Mouse (Mus musculus) adrenal gland, postnatal 36 days (tissue): ENCODE measurements around the gene Grb14. TPM values are rescaled to one million over a fixed set of nuclear protein-coding genes. Genes with fewer than 3 reads are reported as not detected.
A peak's percentile ranks its signal among the peaks of the same experiment; 100 is the strongest.

Experiments
- DNase-seq, 2 experiments: peaks; one replicate each; pipeline ENCODE4 v3.0.0; 2021; ENCODE audit warnings: mixed read lengths in 1 of 2
- long read RNA-seq, 2 experiments: library from polyadenylated mRNA; stranded (forward); transcript quantifications; one replicate each; pipeline ENCODE4 v2.0.0; 2021; ENCODE audit warnings: borderline sequencing depth in 2 of 2
- total RNA-seq, 2 experiments: library from RNA; stranded (reverse); gene quantifications; 2 replicates each; pipeline ENCODE4 v1.2.3; 2021

Grb14 gene
- 10 to 100 TPM; 19.6 to 41.5 TPM for total RNA-seq
- long read RNA-seq, experiment 1, transcript Grb14-201 (14 exons, 1,986 nt): major isoform, 18 of 30 reads
- long read RNA-seq, experiment 1, partial matches to known transcripts: 4 of 30 reads
- long read RNA-seq, experiment 1, other reads (novel, unspliced or antisense): 8 of 30 reads
- long read RNA-seq, experiment 2, transcript Grb14-201 (14 exons, 1,986 nt): major isoform, 13 of 21 reads
- long read RNA-seq, experiment 2, partial matches to known transcripts: 2 of 21 reads
- long read RNA-seq, experiment 2, other reads (novel, unspliced or antisense): 6 of 21 reads

DNA sequence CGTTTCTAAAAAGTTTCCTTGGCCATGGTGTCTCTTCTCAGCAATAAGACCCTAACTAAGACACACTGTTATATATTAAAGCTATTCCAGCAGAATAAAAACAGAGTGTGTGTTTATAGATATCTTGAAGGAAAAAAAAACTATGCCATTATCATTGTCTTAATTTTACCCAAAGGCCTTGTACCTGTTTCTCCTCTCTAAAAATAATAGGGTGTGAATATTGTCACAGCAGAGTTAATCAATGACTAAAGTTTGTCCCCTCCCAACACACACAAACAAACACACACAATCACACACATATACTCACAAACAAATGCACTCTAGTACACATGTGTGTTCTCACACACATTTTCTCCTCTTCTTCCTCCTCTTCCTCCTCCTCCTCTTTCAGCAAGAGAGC lies at the start of gene Grb14:
Gene Grb14, minus strand, starts transcription at position 101 of the 400 bp plus-strand sequence.
- no peak for DNase-seq

- DNase-seq: no peak
These were observed 47.4 kb upstream of the Grb14 start for GRCm38 (mm10) chr2:65072205-65072604.

DNA sequence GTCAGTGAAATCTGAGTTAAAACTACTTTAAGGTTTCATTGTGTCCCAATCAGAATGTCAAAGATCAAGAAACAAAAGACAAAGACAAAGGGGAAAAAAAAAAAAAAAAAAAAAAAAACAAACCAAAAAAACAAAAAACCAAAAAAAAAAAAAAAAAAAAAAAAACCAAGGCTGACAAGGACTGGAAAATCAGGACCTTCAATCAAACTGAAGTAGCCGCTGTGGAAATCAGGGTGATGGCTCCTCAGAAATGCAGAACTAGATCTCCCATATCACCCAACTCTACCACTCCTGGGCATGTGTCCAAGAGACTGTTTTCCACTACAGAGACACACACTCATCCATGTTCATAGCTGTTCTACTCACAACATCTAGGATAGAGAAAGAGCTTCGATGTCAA lies 29.0 kb upstream of the Grb14 start:
- DNase-seq: no peak

- no peak for DNase-seq
These were observed 27.6 kb upstream of the Grb14 start for GRCm38 (mm10) chr2:65052191-65053012.

DNA sequence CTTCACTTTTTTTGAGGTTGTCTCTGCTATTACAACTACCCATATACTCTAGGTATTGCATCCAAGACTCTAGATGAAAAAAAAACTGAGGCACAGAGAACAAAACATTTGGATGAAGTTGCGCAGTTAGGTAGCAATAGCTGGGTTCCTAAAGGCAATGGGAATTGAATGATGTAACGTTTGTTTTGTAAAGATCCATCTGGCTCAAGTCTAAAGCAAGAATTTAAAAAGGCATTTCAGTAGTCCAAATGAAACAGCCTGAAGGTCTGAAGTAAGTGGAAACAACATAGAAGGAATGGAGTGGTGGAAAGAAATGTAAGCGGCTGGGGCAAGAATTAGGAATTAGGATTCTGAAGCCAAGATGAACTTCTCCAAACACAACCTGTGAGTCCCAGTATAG lies 26.0 kb upstream of the Grb14 start:
- no peak for DNase-seq

- DNase-seq: no peak
These were observed 23.6 kb upstream of the Grb14 start for GRCm38 (mm10) chr2:65048234-65049017.

DNA sequence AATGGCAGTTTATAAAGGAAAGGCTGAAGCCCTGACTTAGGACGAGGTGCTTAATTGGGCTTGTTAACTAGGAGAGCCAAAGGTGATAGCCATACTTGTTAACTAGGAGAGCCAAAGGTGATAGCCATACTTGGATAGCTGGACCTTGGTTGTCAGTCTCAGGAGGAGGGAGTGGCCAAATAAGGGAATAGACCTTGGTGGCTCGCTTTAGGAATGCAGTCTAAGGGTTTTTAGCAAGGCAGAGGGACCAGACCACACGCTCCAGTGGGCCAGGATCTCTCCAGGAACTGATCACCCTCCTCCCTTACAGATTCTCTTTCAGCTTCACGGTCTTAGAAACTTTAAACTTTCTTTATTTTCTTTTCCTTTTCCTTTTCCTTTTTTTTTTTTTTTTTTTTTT lies 13.4 kb upstream of the Grb14 start:
- no peak for DNase-seq

GRCm38 (mm10) chr2:65037546-65037945 lies 12.8 kb upstream of the Grb14 start:
- DNase-seq: no peak

DNA sequence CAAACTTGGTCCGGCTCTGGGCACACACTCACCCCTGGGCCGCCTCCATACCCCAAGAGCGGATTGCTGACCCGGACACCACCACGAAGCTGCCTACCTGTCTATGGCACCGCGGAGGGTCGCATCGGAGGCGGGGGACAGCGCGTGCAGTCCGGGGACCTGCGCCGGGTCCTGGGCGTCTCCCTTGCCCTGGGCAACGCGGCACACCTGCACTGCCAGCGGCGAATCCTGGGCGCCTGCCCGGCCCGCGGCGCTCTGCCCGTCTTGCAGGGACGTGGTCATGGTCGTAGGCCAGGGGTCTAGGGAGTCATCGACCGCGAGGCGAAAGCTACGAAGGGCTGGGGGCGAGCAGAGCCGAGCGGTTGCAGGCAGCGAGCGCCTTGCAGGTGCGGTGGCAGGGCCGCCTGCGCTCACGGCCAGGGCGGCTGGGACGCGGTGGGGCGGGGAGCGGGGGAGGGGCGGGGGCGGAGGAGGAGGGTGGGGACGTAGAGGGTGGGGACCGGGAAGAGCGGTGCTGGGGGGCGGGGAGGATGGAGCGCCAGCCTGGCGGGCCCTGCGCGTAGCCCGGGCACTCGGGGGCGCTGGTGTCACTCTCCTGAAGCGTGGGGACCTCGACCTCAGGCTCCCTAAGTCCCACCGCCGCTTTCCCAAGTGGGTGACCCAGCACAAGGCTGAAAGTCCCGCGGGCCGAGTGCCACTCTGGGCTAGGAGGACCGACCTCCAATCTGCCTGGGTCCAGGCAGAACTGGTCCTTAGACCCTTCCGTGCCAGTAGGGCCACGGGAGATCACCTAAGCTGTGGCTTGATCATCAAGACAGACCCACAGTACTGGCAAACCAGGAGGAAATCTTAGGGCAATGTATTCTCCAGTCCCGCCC lies 2.2 kb downstream of the Grb14 start:
- DNase-seq: peak; percentile 85 to 93

DNA sequence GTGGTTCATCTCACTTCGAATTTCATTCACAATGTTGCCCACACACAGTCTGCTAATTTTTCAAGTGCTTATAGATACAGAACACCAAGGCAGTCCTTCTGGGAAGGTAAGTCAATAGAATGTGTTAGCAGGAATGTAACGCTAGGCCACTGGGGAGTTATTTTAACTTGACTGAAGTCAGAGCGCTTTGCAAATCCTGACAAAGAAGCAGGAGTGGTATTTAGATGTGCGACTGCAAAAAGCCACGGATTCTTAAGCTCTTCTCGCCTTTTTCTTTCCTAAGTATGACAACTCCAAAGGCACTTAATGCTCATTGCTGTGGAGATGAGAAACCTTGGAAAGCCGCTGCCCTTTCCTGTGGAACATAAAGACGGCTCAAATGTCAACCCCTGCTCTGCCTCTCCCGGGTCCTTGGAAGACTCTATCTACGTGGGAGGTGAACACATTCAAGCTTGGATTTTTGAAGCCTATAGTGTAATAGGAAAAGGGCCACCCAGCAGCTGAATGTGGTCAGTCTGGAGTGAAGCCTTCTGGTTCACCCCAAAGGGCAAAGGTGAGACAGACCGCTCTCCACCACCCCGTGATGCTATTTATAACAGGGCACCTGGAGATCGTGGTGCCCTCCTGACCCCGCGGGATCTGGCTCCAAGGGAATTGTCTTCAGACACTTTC lies 3.0 kb downstream of the Grb14 start:
- DNase-seq: peak in 1 of 2 experiments; percentile 15

DNA sequence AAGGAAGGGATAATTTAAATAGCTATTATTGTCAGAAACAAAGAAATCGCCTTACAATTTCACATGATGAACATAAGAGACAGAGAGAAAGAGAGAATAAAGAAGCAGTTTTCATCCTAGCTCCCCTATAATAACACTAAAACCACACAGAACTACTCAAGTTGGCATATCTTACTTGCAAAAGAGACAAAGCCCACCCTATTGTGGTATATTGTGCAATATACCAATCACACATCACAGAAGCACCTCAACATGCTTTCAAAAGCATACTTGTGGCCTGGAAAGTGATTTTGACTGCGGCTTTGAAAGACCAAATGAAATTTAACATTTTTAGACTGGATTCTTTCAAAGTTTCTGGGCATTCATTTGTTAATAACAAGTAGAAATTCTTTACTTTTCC lies 7.4 kb downstream of the Grb14 start:
- no peak for DNase-seq

DNA sequence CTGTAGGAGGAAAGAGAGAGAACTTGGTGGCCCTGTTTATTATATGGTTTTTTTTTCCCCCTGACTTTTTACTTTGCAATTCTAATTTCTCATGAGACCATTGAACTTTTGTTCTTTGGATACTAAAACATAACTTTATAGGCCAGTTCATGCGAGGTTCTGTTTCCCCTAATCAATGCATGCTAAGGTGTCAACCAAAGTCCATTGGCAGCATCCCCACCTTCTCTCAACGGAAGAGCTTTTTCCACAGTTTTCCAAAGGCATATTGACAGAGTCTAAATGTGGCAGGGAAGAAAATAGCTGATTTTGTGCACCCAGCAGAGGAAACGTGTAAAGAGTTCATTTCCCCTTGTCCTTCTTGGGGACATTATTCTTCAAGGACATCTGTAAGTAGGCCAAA lies 10.2 kb downstream of the Grb14 start:
- DNase-seq: no peak

DNA sequence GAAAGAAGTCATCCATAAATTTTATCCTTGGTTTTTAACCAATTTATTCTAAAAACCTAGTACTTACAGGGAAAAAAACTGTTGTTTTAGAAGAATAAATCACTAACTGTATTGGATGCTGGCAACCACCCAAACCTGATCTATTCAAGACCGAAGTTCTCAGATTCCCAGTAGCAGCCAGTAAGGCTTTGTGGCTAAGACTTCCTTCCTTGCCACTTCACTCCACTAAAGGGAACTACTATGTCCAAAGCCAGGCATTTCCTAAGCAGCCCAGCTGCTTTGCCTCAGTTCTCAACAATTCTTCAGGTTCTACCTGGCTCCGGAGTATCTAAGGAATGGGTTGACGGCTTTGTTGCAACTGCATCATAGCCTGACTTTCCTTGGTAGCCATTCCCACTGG lies 14.7 kb downstream of the Grb14 start:
- DNase-seq: no peak

DNA sequence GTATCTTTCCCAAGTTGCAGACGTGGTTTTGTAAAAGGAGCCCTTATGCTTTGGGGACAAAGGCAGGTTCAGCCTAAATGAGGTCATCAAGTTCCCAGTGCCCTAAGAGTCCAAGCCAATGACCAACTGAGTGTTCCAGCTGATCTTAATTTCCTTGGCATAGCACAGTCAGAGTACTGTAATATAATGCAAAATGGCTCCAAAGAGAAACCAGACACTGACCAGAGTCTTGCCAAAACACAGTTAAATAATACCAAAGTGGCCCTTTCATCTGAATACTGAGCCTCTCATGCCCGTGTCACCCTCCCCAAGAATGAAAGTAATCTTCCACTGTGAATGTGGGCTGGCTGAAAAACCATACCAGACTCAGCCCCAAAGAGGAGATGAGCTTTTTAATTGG lies 17.4 kb downstream of the Grb14 start:
- no peak for DNase-seq

DNA sequence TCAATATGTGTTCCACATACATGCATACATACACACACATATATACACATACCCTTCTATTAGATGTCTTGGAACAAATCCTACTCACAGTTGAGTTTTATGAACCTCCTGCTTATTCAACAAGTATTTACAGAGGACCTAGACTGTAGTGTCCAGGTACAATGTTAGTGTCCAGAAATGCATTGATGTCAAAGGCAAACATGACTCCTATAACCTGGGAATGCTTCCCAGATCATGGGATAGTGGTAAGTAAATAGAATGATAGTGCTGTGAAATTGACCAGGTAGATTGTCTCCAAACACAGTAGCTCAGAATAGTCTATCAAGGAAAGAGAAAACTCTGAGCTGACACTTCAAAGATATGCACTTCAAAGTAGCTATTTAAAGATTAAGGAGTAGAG lies 19.7 kb downstream of the Grb14 start:
- no peak for DNase-seq

DNA sequence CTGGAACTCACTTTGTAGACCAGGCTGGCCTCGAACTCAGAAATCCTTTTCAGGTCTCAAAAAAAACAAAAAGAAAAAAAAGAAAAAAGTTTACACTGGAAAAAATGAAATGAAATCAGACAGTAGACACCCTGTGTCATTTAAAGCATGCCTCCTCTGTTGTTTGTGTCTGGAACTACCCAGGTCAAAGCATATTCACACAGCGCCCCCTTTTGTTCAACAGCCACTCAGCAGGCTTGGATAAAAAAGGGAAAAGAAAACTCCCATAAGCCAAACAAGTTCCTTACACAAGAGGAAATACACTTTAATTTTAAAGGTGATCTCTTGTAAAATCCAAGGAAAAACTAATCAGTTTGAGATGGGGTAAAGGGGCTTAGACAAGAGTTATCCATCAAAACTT lies 21.4 kb downstream of the Grb14 start:
- peak; percentile 62 to 68 for DNase-seq

DNA sequence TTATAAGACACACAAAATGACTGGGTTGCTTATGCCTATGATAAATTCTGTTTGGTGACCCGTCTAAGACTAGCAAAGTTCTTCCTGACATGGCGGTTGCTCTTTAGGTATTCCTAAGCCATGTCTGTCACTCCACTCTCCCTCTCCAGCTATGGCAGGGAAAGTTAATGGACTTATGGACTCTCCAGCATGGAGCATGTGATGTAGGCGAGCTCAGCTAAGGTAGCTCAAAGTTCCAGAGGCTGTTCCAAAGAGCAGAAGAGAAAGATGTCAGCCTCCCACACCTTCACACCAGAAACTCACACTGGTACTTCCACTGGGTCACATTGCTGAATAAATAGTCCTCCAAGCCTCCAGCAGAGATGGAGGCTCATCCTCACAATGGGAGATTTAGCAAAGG lies 22.2 kb downstream of the Grb14 start:
- no peak for DNase-seq

DNA sequence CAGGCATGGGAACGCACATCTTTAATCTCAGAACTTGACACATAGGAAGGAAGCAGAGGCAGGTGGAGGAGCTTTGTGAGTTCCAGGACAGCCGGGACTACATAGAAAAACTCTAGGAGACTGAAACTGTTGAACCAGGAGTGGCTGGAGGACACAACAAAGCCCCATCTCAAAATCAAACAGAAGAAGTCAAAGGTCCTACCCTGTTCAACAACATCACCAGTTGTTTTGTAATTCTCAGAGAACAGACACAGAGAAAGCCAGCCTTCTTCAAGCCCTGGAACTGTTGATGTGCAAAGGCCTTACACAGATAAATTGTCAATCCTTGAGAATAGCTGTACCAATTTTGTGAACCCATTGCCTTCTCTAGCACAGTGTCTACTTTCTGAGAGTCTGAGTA lies 29.7 kb downstream of the Grb14 start:
- no peak for DNase-seq

DNA sequence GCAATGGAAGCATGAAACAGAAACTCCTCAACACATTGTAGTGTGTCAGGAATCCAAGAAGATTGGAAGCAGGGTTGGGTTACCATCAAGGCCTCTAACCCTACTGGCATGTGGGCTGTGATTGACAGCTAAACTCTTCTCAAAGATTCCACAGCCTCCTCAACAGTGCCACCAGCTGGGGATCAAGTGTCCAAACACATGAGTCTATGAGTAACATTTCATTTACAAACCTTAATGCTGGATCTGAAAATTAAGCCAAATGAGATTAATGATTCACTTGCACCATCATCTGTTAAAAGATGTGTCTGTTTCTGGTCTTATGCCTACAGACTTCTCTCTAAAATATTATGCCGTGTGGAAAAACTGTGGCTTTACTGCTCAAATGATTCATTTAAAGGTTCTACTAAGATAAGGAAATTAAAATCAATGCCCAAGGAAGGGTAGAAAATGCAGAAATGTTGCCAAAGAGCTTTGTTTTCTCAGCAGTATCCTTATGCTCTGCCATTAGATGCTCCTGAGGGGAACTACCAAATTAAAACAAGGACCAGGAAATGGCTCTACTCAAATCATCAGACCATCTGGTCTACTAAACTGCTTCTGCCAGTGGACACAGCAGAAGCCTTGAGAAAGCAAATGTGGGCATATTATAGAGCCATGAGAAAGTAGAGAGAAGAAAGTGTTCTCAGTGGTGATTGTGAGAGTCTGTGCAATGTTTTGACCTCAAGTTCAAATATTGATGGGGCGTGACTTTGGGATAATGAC lies 35.2 kb downstream of the Grb14 start:
- no peak for DNase-seq

DNA sequence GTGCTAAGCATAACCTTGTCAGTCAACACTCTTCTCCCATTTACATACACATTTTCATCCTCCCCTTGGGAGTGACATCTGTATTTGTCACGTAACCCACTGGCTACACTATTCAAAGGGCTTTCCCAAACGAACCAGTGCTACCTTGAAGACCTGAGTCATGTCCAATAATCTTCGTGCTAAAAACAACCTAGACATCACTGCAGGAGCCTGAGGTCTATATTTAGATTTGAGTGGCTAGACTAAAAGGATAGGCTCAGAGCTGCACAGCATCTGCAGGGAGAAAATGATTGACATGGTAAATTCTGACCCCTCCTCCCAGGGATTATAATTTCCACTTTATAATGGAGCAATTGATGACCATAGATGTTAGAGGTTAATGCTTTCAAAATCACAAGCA lies 37.0 kb downstream of the Grb14 start:
- DNase-seq: no peak

- peak; percentile 34 to 39 for DNase-seq
These were observed 49.2 kb downstream of the Grb14 start for GRCm38 (mm10) chr2:64975546-64975945.
